Mouse (Mus musculus) heart, postnatal 14 days (tissue): Measurements from ENCODE around the gene Hivep3. TPM values are rescaled to one million over a fixed set of nuclear protein-coding genes. Genes with fewer than 3 reads are reported as not detected.

Experiments used
- DNase-seq, 2 experiments: peaks; one replicate each; pipeline ENCODE4 v3.0.0; 2021 to 2022
- intact Hi-C: fragments of 180-260 bp; cut with DNase I; formaldehyde crosslinking; loops from one replicate; pipeline ENCODE4 v1.15.1; 2025
- total RNA-seq, 2 experiments: library from RNA; stranded (reverse); gene quantifications; 2 replicates each; pipeline ENCODE4 v1.2.3; 2021

Gene Hivep3
- total RNA-seq, 2 experiments from 2014 or later, result 5.7 to 6.3 TPM

- DNase-seq, result no peak
- intact Hi-C loops, result loop anchor here (5.0 kb wide), 2 partner anchors 207 to 258 kb away; no protein-coding TSS in a partner anchor
Observed at GRCm38 (mm10) chr4:120124656-120125055, 391.1 kb downstream of the Hivep3 start.

- DNase-seq, result peak; percentile 49 to 69
- intact Hi-C loops, result loop anchor here (5.0 kb wide), 1 partner anchor 209 kb away; no protein-coding TSS in a partner anchor
Observed at GRCm38 (mm10) chr4:120126047-120126446, 392.5 kb downstream of the Hivep3 start.

DNA sequence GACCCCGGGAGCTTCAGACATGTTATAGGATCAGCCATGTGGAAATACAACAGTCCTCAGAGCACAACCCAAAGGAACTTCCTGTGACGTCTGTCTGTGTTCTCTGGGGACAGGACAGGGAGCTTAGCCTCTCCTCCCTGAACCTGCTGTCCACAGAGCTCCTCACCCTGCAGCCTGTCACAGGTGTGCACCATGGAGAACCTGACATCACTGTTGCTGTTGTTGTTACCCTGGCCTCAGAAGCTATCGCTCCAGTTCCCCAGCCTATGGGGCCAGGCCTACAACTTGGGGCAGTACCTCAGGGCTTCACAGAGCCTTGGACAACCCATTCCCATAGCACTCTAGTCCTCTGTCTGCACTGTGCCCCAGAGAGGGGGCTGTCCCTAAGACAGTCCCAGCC, 393.7 kb downstream of the Hivep3 start:
- intact Hi-C loops, result loop anchor here (5.0 kb wide), 1 partner anchor 210 kb away; no protein-coding TSS in a partner anchor
- DNase-seq, result no peak

DNA sequence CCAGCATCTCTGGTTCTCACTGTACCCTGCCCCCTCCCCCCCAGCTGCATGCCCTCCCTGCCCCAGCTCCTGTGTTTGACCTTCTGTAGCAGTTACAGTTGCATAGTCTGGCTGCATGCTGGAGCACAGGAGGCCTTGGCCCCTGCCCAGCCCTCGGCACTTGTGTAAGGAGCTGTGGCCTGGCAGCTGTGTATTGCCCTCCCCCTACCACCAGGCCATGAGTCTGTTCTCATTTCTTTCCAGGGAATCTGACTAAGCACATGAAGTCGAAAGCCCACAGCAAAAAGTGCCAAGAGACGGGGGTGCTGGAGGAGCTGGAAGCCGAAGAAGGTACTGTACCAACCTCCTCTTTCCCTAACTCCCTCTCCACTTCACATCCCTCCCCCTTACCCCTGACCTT, 394.4 kb downstream of the Hivep3 start:
- intact Hi-C loops, result loop anchor here (5.0 kb wide), 1 partner anchor 211 kb away; no protein-coding TSS in a partner anchor
- DNase-seq, result peak; percentile 64 to 76

GRCm38 (mm10) chr4:120129233-120129885, 395.8 kb downstream of the Hivep3 start:
- DNase-seq, result peak; percentile 57 to 72
- intact Hi-C loops, result loop anchor here (5.0 kb wide), 1 partner anchor 212 kb away; no protein-coding TSS in a partner anchor

GRCm38 (mm10) chr4:120130926-120131325, 397.3 kb downstream of the Hivep3 start:
- no peak for DNase-seq
- intact Hi-C loops, result no loop called here

DNA sequence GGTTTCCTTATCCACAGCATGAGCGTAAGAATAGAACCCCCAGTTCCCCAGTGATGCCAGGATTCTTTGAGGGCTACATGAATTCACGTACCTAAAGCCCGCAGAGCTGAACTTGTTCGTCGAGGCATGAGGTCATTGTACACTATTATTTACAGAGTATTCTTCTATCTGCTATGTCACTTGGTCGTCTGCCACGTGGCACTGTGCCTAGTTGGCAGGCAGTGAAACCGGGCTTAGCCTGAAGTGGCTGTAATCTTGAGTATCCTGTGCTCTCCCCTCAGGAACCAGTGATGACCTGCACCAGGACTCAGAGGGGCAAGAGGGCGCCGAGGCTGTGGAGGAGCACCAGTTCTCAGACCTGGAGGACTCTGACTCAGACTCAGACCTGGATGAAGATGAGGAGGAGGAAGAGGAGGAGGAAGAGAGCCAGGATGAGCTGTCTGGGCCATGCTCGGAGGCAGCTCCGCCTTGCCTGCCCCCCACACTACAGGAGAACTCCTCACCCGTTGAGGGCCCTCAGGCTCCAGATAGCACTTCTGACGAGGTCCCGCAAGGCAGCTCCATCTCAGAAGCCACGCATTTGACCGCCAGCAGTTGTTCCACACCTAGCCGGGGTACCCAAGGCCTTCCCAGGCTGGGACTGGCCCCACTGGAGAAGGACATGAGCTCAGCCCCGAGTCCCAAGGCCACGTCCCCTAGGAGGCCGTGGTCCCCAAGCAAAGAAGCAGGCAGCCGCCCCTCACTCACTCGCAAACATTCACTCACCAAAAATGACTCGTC, 398.0 kb downstream of the Hivep3 start:
- DNase-seq, result peak; percentile 74 to 86
- intact Hi-C loops, result no loop called here

DNA sequence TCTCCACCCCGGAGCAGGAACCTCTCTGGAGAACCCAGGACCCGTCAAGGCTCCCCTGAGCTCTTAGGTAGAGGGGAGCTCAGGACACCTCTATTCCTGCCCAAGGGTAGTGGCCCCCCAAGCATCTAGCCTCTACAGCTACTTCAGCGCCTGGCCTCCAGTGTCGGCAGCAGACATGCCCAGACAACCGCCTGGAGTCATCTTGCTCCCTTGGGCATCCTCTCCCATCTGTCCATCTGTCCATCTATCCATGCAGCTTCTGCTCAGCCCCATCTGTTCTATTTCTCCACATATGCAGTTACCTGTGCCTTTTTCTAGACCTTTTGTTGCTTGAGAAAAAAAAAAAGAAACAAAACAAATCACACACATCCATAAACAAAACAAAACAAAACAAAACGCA, 400.6 kb downstream of the Hivep3 start:
- intact Hi-C loops, result no loop called here
- DNase-seq, result no peak

- intact Hi-C loops, result no loop called here
- DNase-seq, result no peak
Observed at GRCm38 (mm10) chr4:120141810-120142209, 408.2 kb downstream of the Hivep3 start.

DNA sequence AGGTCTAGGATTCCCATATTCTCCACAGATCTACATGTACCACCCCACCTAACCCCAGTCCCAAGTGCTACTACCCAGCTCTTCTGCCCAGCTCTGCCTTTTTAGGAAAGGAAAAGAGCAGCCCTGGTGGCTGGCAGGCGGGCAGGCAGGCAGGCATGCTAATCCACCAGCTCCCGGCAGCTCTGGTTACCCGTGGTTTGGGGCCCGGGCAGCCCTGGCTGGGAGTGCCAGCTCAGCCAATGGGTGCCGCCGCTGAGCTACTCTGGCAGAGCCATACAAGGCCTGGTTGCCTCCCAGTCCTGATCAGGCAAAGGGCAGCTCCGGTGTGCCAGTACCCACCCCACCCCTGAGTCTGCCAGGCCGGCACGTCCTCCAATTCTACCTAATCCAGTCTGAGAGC, 409.3 kb downstream of the Hivep3 start:
- intact Hi-C loops, result no loop called here
- DNase-seq, result no peak

DNA sequence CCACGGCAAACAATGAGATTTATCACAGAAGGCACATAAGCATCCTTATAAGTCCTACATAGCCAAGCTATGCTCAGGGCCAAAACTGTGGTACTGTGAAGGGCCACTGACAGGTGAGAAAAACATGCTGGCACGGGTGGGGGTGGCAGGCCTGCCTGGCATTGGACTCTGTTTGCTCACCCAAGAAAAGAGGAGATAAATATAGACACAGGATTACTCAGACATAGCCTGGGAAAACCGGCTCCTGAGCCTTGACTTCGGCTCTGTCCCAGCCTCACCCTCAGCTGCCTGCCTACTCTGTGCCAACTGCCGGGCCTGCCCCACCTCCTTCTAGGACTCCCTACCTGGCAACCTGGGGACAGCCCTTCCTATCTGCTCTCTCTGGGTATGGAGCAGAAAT, 410.8 kb downstream of the Hivep3 start:
- intact Hi-C loops, result no loop called here
- peak; percentile 42 to 63 for DNase-seq

DNA sequence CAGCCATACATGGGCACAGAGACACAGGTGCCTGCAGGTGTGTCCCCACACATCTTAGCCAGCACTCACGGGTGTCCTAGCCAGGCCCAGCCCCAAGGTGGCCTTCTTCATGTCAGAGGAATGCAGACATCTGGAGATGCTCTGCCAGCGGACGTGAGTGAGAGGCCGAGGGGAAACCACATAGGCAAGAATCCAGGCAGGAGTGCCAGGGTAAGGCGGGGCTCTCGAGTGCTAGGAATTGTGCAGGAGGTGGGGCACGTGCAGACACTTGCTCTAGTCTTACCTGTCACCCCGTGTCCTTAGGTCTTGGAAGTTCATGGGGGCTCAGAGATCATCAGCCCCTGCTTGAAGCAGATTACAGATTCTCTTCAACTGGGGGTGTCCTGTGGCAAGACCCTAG, 412.3 kb downstream of the Hivep3 start:
- peak in 1 of 2 experiments; percentile 50 for DNase-seq
- intact Hi-C loops, result no loop called here

DNA sequence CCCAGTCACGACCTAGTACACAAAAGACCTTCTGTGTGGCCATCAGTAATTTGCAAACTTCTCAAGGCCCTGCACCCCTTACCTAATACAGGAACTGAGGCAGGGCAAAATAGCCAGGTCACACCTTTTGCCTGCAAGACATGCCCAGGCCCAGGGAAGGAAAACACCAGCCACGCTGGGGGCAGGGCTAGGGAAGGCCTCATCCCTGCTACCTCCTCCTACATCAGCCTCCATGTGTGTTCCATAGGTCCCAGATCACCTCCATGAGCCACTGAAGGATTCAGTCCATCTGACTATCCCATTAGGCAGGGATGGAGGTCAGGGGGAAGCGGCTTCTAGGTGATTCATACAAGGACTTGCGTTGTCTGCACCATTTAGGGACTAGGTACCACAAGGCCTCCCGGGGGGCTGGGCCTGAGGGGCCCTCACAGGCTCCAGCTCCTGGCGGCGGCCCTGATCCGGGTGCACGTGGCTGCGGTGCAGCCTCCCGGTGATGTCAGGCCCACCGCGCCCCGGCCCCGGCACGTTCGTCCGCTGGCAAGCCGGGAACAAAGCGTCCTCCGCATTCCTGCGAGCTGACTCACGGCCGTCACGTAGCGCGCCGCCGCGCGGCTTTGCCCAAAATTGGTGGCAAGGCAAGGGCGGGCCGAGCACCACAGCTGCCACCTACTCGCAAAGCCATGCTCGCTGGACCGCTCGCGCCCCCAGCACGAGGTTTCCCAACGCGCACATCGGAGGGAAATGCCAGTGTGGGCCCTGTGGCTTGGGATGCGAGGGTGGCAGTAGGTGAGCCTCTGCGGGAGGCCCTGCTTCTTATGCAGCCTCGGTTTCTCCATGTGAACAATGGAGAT, 414.9 kb downstream of the Hivep3 start:
- intact Hi-C loops, result no loop called here
- DNase-seq, result peak; percentile 77 to 85

GRCm38 (mm10) chr4:120149142-120149524, 415.5 kb downstream of the Hivep3 start:
- intact Hi-C loops, result no loop called here
- peak in 1 of 2 experiments; percentile 33 for DNase-seq

- intact Hi-C loops, result no loop called here
- no peak for DNase-seq
Observed at GRCm38 (mm10) chr4:120150345-120150920, 416.8 kb downstream of the Hivep3 start.

GRCm38 (mm10) chr4:120151906-120152305, 418.3 kb downstream of the Hivep3 start:
- intact Hi-C loops, result no loop called here
- no peak for DNase-seq

DNA sequence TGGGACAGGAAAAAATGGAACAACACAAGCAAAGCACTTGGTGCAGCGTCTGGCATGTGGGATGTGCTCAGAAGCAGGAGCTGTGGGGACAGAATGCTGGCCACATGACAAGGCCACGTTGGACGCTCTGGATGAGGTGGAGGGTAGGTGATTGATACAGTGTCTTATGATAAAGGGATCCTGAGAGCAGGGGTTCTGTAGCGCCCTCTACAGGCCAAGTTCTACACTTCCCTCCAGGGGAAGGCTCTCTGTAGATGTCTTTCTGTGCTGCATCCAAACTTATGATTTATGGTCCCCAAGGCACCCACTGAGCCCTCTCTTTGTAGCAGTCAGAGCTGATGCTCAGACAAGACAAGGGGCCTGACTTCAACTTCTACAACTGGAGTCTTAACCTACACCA, 419.1 kb downstream of the Hivep3 start:
- no peak for DNase-seq
- intact Hi-C loops, result no loop called here

GRCm38 (mm10) chr4:120153736-120154135, 420.2 kb downstream of the Hivep3 start:
- intact Hi-C loops, result no loop called here
- no peak for DNase-seq

- intact Hi-C loops, result no loop called here
- peak; percentile 20 to 34 for DNase-seq
Observed at GRCm38 (mm10) chr4:120158714-120159310, 425.2 kb downstream of the Hivep3 start.
